Comparison of ENCODE assay signal across 9 mouse cellular contexts in the genomic region with DNA sequence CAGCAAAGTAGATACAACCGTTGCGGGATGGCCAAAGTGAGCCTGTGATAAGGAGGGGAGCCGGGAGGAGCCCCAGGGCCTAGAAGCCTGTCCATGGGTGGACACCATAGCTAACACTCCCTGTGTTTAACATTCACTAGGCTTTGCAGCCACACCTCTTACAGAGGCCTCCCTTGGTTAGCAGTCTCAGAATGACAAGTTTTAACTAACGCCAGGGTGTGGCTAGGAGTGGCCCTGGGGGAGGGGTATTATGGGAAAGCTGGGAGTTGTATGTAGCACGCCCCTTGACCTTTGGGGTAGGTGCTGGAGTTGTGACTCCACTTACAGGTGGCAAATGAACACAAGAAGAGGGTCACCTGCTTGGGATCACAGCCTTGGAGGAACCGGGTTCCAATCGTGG. TPM values are rescaled to one million over a fixed set of nuclear protein-coding genes. Genes with fewer than 3 reads are reported as not detected.
DNase-seq lines count a peak whose midpoint lies in the region; ATAC-seq lines count a peak whose summit lies in the region.
"Had no signal": no experiment of that assay in that cellular context is flagged by ENCODE, and none has a peak within 500 bp of the region (broad histone marks: within the 10 kb centered on the region; RNA-seq: fewer than 3 reads in every experiment).

No protein-coding gene starts in this region.

- no peaks in the 10 kb centered on the region for H3K27me3 ChIP-seq in hindbrain, embryonic 15.5 days
- no peaks in the 10 kb centered on the region for H3K27me3 ChIP-seq in hindbrain, embryonic 10.5 days (ENCODE audit: insufficient read depth, poor library complexity, severe bottlenecking)
- H3K27me3 ChIP-seq in midbrain, embryonic 13.5 days = no peaks in the 10 kb centered on the region
- H3K27me3 ChIP-seq in midbrain, embryonic 14.5 days (ENCODE audit: control insufficient read depth, insufficient read depth, low read length) = no peaks in the 10 kb centered on the region
- no peaks in the 10 kb centered on the region for H3K27me3 ChIP-seq in stomach, embryonic 16.5 days (ENCODE audit: control insufficient read depth, insufficient read depth, low read length)

- no peak overlapping the region for H3K9ac ChIP-seq in hindbrain, embryonic 15.5 days
- H3K9ac ChIP-seq in midbrain, embryonic 13.5 days (replicated peaks) = no peak overlapping the region
- H3K9ac ChIP-seq in midbrain, embryonic 14.5 days (replicated peaks; ENCODE audit: low read length) = no peak overlapping the region
- H3K9ac ChIP-seq in stomach, embryonic 16.5 days (ENCODE audit: low read length) = no peak overlapping the region
- H3K9ac ChIP-seq: hindbrain, embryonic 14.5 days had no signal

- no peak overlapping the region for H3K4me2 ChIP-seq in hindbrain, embryonic 15.5 days
- H3K4me2 ChIP-seq in midbrain, embryonic 13.5 days (replicated peaks) = no peak overlapping the region
- no peak overlapping the region for H3K4me2 ChIP-seq in midbrain, embryonic 14.5 days (ENCODE audit: low read length)
- 0 out of 2 replicates have a peak overlapping the region, but pooled peaks have one; percentile 5 for H3K4me2 ChIP-seq in stomach, embryonic 16.5 days (ENCODE audit: low read depth, low read length)
- H3K4me2 ChIP-seq: hindbrain, embryonic 14.5 days had no signal

- ATAC-seq in hindbrain, embryonic 15.5 days (ENCODE audit: low FRiP score, low read depth) = 0 out of 2 replicates have a peak, but pooled peaks have one; percentile 10
- ATAC-seq in midbrain, embryonic 13.5 days = 0 out of 2 replicates have a peak, but pooled peaks have one; percentile 30
- ATAC-seq in midbrain, embryonic 14.5 days (ENCODE audit: low FRiP score, low TSS enrichment) = no peak
- ATAC-seq in stomach, embryonic 16.5 days (ENCODE audit: insufficient read depth, low FRiP score) = peak; percentile 76; the same call in 1 of the 2 replicates

- H3K27ac ChIP-seq in hindbrain, embryonic 15.5 days (replicated peaks) = no peak overlapping the region
- H3K27ac ChIP-seq in hindbrain, embryonic 10.5 days = no peak overlapping the region
- H3K27ac ChIP-seq in midbrain, embryonic 13.5 days = no peak overlapping the region
- H3K27ac ChIP-seq in midbrain, embryonic 14.5 days (replicated peaks; ENCODE audit: low read depth, low read length) = no peak overlapping the region
- no peak overlapping the region for H3K27ac ChIP-seq in stomach, embryonic 16.5 days (ENCODE audit: low read length)
- H3K27ac ChIP-seq: hindbrain, embryonic 14.5 days had no signal

- 87% methylated on average over 7 of the region's 7 CpGs for WGBS in hindbrain, embryonic 15.5 days
- 90% methylated on average over 7 of the region's 7 CpGs for WGBS in hindbrain, embryonic 10.5 days
- 93% methylated on average over 7 of the region's 7 CpGs for WGBS in midbrain, embryonic 13.5 days
- 88% methylated on average over 7 of the region's 7 CpGs for WGBS in midbrain, embryonic 14.5 days
- 68% methylated on average over 7 of the region's 7 CpGs for WGBS in stomach, embryonic 16.5 days

- no peaks in the 10 kb centered on the region for H3K9me3 ChIP-seq in hindbrain, embryonic 15.5 days
- no peaks in the 10 kb centered on the region for H3K9me3 ChIP-seq in hindbrain, embryonic 10.5 days
- no peaks in the 10 kb centered on the region for H3K9me3 ChIP-seq in midbrain, embryonic 13.5 days
- H3K9me3 ChIP-seq in midbrain, embryonic 14.5 days (ENCODE audit: control insufficient read depth, low read length) = no peaks in the 10 kb centered on the region
- H3K9me3 ChIP-seq in stomach, embryonic 16.5 days (replicated peaks; ENCODE audit: control insufficient read depth, low read length) = no peaks in the 10 kb centered on the region

- H3K4me1 ChIP-seq in hindbrain, embryonic 15.5 days (replicated peaks) = 0 out of 2 replicates have a peak, but pooled peaks cover 3% of the 10 kb centered on the region
- H3K4me1 ChIP-seq in hindbrain, embryonic 10.5 days (replicated peaks) = peaks cover 17% of the 10 kb centered on the region
- H3K4me1 ChIP-seq in midbrain, embryonic 13.5 days (replicated peaks) = no peaks in the 10 kb centered on the region
- H3K4me1 ChIP-seq in midbrain, embryonic 14.5 days (ENCODE audit: control insufficient read depth, insufficient read depth, low read length) = no peaks in the 10 kb centered on the region
- H3K4me1 ChIP-seq in stomach, embryonic 16.5 days (ENCODE audit: control insufficient read depth, insufficient read depth, low read length) = 0 out of 2 replicates have a peak, but pooled peaks cover 3% of the 10 kb centered on the region

- DNase-seq in hindbrain, embryonic 10.5 days (ENCODE audit: low spot score) = no peak
- no peak for DNase-seq in midbrain, embryonic 14.5 days
- DNase-seq in induced T-regulatory cell, adult 2 months (ENCODE audit: low read depth) = peak; percentile 51
- DNase-seq in cerebellum, postnatal 4 days (ENCODE audit: low spot score in 2 of 2) = no peak
- DNase-seq in spleen, adult 18-20 months = no peak

- H3K36me3 ChIP-seq in hindbrain, embryonic 15.5 days = peaks cover 29% of the 10 kb centered on the region
- H3K36me3 ChIP-seq in hindbrain, embryonic 10.5 days = peaks cover 36% of the 10 kb centered on the region
- H3K36me3 ChIP-seq in midbrain, embryonic 13.5 days = peaks cover 34% of the 10 kb centered on the region
- H3K36me3 ChIP-seq in midbrain, embryonic 14.5 days (ENCODE audit: control insufficient read depth, insufficient read depth, low read length) = peaks cover 37% of the 10 kb centered on the region
- H3K36me3 ChIP-seq in stomach, embryonic 16.5 days (ENCODE audit: control insufficient read depth, insufficient read depth, low read length) = no peaks in the 10 kb centered on the region; the same call in 1 of the 2 replicates

- H3K4me3 ChIP-seq in hindbrain, embryonic 15.5 days = no peak overlapping the region
- H3K4me3 ChIP-seq in hindbrain, embryonic 10.5 days = no peak overlapping the region
- H3K4me3 ChIP-seq in midbrain, embryonic 13.5 days (replicated peaks) = no peak overlapping the region
- no peak overlapping the region for H3K4me3 ChIP-seq in midbrain, embryonic 14.5 days (replicated peaks; ENCODE audit: low read depth, low read length)
- H3K4me3 ChIP-seq in stomach, embryonic 16.5 days (replicated peaks; ENCODE audit: low read length) = no peak overlapping the region

RNA-seq across cellular contexts. Expression of a gene that starts 0.8 kb away (rescaled TPM):
- 0.92 and 0.93 TPM in 2 replicates for polyA plus RNA-seq in hindbrain, embryonic 15.5 days (2015; fragmentation: Nextera tagmentation; extraction: Ambion mirVana)
- polyA plus RNA-seq in hindbrain, embryonic 10.5 days (2016; fragmentation: Nextera tagmentation; extraction: Ambion mirVana) = 1.1 and 1.2 TPM in 2 replicates
- 0.90 and 1.0 TPM in 2 replicates for polyA plus RNA-seq in midbrain, embryonic 13.5 days (2015; fragmentation: Nextera tagmentation; extraction: Ambion mirVana)
- polyA plus RNA-seq in midbrain, embryonic 14.5 days (2014; fragmentation: Nextera tagmentation; extraction: Ambion mirVana) = 0.66 and 1.2 TPM in 2 replicates
- 0.71 and 0.99 TPM in 2 replicates for polyA plus RNA-seq in stomach, embryonic 16.5 days (2015; fragmentation: Nextera tagmentation; extraction: Ambion mirVana)

RNA-seq across cellular contexts. Expression of a gene that starts 27.9 kb away (rescaled TPM):
- polyA plus RNA-seq in hindbrain, embryonic 15.5 days (2015; fragmentation: Nextera tagmentation; extraction: Ambion mirVana) = 27.4 and 31.3 TPM in 2 replicates
- polyA plus RNA-seq in hindbrain, embryonic 10.5 days (2016; fragmentation: Nextera tagmentation; extraction: Ambion mirVana) = 23.6 and 25.8 TPM in 2 replicates
- polyA plus RNA-seq in midbrain, embryonic 13.5 days (2015; fragmentation: Nextera tagmentation; extraction: Ambion mirVana) = 24.7 and 25.3 TPM in 2 replicates
- polyA plus RNA-seq in midbrain, embryonic 14.5 days (2014; fragmentation: Nextera tagmentation; extraction: Ambion mirVana) = 30.0 and 40.0 TPM in 2 replicates
- polyA plus RNA-seq in stomach, embryonic 16.5 days (2015; fragmentation: Nextera tagmentation; extraction: Ambion mirVana) = 17.2 and 17.4 TPM in 2 replicates
